Mouse (Mus musculus) neural tube, embryonic 14.5 days (tissue): ENCODE results near the gene Rftn1. TPM values are rescaled to one million over a fixed set of nuclear protein-coding genes. Genes with fewer than 3 reads are reported as not detected.

Source experiments
- ATAC-seq: fragments of 200-750 bp; cut with Nextera tagmentation; 2 replicates; pipeline ENCODE4 v1.8.0; 2017; ENCODE audit warnings: low read depth, mild to moderate bottlenecking, moderate TSS enrichment, moderate library complexity
- H3K27ac ChIP-seq: fragments of 300-500 bp; sonication (generic); 2 replicates; pipeline ENCODE4 v1.5.1; 2014; ENCODE audit warnings: low read depth, mild to moderate bottlenecking, control low read depth, low read length, moderate library complexity, mixed read lengths
- H3K27me3 ChIP-seq: fragments of 300-500 bp; sonication (generic); 2 replicates; pipeline ENCODE4 v1.6.1; 2014; ENCODE audit warnings: low read length; ENCODE audit not compliant: control insufficient read depth, insufficient read depth
- H3K36me3 ChIP-seq: fragments of 300-500 bp; sonication (generic); 2 replicates; pipeline ENCODE4 v1.6.1; 2014; ENCODE audit warnings: low read length, mixed read lengths; ENCODE audit not compliant: control insufficient read depth, insufficient read depth
- H3K4me1 ChIP-seq: fragments of 300-500 bp; sonication (generic); 2 replicates; pipeline ENCODE4 v1.6.1; 2014; ENCODE audit warnings: low read length; ENCODE audit not compliant: control insufficient read depth, insufficient read depth
- H3K4me2 ChIP-seq: fragments of 300-500 bp; sonication (generic); 2 replicates; pipeline ENCODE4 v1.6.1; 2014; ENCODE audit warnings: mild to moderate bottlenecking, low read depth, low read length, control low read depth
- H3K4me3 ChIP-seq: fragments of 300-500 bp; sonication (generic); 2 replicates; pipeline ENCODE4 v1.5.1; 2014; ENCODE audit warnings: low read depth, low read length, control low read depth, mixed read lengths
- H3K9ac ChIP-seq: fragments of 300-500 bp; sonication (generic); replicated peaks from 2 replicates; pipeline ENCODE4 v1.6.1; 2014; ENCODE audit warnings: low read depth, mild to moderate bottlenecking, control low read depth, low read length, mixed read lengths
- H3K9me3 ChIP-seq: fragments of 300-500 bp; sonication (generic); 2 replicates; pipeline ENCODE4 v1.6.1; 2016; ENCODE audit warnings: low read length; ENCODE audit not compliant: control insufficient read depth
- WGBS: fragments of 180-500 bp; shearing (Covaris S2); extraction: QIAGEN DNeasy Blood & Tissue Kit; methylation state at CpG from one replicate; pipeline ENCODE4 v1.1.7; 2014; 5-methylcytosine and 5-hydroxymethylcytosine counted together
- polyA plus RNA-seq: library from polyadenylated mRNA; unstranded; fragments of >200 nt; fragmentation: Nextera tagmentation; extraction: Ambion mirVana; gene quantifications from 2 replicates; pipeline ENCODE4 v1.2.1, GENCODE M21; 2014

Gene Rftn1
- polyA plus RNA-seq, 1 experiment from 2014 or later = 20.4 TPM

DNA sequence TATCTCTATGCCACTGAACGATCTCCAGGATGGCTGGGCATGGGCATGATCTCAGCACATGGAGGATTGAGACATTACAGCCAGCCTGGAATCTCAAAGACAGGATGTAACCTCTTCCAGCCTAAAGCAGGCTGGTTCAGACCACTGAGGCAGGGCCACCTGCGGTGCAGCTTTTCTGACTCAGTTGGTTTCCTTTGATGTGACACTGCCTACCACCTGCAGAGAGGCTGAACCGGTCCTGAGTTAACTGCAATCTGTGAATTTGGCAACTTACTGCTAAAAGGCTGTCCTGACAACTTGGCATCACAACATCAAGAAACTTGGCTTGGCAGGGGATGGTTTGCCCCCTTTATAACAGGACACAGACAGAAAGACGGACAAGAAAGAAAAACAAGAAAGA lies 103.6 kb downstream of the Rftn1 start:
- Histone ChIP-seq H3K27ac (no peak overlapping the region), H3K9me3 (no peaks in the 10 kb centered on the region), H3K27me3 (no peaks in the 10 kb centered on the region), H3K4me3 (no peak overlapping the region), H3K36me3 (no peaks in the 10 kb centered on the region), H3K4me2 (no peak overlapping the region), H3K9ac (no peak overlapping the region), H3K4me1 (no peaks in the 10 kb centered on the region)
- ATAC-seq = no peak
- 56% methylated on average over 4 of the region's 4 CpGs for WGBS

DNA sequence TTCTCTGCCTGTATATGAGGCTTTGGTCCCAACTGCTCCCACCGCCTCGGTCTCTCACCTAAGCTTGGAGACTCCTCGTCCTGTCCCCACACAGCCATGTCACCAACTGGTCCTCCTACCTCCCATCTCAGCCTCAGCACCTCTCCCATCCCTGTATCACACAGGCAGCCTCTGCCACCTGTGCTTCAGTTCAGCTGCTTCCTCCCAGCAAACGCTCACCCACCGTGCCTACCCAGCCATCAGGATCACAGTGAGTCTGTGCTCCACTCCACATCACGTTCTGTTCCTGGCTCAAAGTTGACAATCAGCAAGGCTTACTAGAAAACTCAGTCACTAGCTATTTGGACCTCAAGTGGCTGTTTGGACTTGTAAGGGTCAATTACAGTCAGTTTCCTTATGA lies 105.8 kb downstream of the Rftn1 start:
- WGBS = 89% methylated on average over 6 of the region's 6 CpGs
- no peak overlapping the region for H3K27ac ChIP-seq

DNA sequence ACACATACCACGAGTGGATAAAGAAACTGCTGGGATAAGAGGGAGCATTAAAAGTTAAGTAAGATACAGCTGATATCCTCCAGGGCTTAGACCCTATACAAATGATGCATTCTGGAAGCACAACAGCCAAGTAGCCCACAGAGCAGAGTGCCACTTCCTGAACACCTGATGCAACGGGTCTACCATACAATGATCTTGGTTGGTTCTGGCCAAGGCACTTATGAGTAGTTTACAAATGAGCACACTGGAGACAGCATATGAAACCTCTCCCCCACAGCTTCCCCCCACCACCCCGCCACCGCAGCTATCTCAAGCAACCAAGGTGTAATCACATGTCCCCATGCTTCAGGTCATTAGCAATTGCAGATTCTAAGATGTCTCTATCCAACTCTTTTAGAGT lies 106.5 kb downstream of the Rftn1 start:
- no peak for ATAC-seq
- H3K9me3 ChIP-seq = no peaks in the 10 kb centered on the region

More for the DNA sequence above, 105.8 kb downstream of the Rftn1 start:
- Histone ChIP-seq H3K4me1 (no peaks in the 10 kb centered on the region), H3K9me3 (no peaks in the 10 kb centered on the region), H3K9ac (no peak overlapping the region), H3K4me2 (no peak overlapping the region), H3K36me3 (no peaks in the 10 kb centered on the region), H3K4me3 (no peak overlapping the region), H3K27me3 (no peaks in the 10 kb centered on the region)
- no peak for ATAC-seq

DNA sequence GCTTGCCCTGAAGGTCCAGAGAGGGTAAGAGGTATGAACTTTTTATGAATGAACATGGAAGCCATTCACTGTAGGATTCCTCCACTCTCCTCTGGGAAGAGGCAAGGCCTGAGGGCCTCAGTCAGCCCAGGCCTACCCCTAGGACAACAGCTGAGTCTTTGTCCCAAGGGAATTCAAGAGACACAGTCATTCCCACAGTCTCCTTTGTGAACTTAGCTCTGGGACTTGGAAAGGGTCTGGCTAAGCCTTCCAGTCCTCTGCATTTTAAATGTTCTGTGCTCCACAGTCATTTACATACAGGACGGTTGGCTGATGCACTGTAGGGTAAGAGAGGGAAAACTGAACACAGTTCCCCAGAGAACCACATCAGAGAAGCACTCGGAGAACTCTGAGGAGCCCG lies 107.5 kb downstream of the Rftn1 start:
- H3K9ac ChIP-seq = no peak overlapping the region
- no peak overlapping the region for H3K4me2 ChIP-seq
- WGBS = 65% methylated on average over 3 of the region's 3 CpGs
- H3K9me3 ChIP-seq = no peaks in the 10 kb centered on the region
- no peak overlapping the region for H3K27ac ChIP-seq
- H3K27me3 ChIP-seq = no peaks in the 10 kb centered on the region
- ATAC-seq = peak; percentile 34; the same call in 1 of the 2 replicates
- H3K4me3 ChIP-seq = no peak overlapping the region
- H3K4me1 ChIP-seq = no peaks in the 10 kb centered on the region
- no peaks in the 10 kb centered on the region for H3K36me3 ChIP-seq

More for the DNA sequence above, 106.5 kb downstream of the Rftn1 start:
- H3K36me3 ChIP-seq = no peaks in the 10 kb centered on the region
- no peaks in the 10 kb centered on the region for H3K4me1 ChIP-seq
- H3K27ac ChIP-seq = no peak overlapping the region
- no peaks in the 10 kb centered on the region for H3K27me3 ChIP-seq
- no peak overlapping the region for H3K4me2 ChIP-seq
- H3K9ac ChIP-seq = no peak overlapping the region
- H3K4me3 ChIP-seq = no peak overlapping the region
- WGBS = 88% methylated on average over 4 of the region's 4 CpGs

DNA sequence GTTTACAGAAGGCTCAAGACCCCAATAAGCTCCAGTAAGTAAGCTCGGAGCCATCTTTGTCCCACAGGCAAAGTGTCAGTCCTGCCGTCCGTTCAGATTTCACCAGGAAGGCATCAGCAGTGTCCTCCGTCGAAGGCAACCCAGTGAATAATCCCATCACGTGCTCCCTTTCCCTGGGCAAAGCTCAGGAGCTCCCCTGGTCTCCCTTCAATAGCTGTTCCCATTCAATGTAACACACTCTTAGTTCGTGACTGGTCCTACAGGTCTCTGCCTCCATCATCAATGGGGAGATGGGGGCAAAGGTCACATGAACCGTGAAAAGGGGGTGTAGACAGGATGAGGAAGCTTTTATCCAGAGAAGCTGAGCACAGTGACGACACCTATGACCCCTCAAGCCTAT lies 108.8 kb downstream of the Rftn1 start:
- Histone ChIP-seq H3K36me3 (no peaks in the 10 kb centered on the region), H3K4me1 (no peaks in the 10 kb centered on the region), H3K9me3 (no peaks in the 10 kb centered on the region), H3K27ac (no peak overlapping the region), H3K27me3 (no peaks in the 10 kb centered on the region), H3K9ac (no peak overlapping the region), H3K4me3 (no peak overlapping the region), H3K4me2 (no peak overlapping the region)
- ATAC-seq = no peak
- WGBS = 77% methylated on average over 9 of the region's 9 CpGs

DNA sequence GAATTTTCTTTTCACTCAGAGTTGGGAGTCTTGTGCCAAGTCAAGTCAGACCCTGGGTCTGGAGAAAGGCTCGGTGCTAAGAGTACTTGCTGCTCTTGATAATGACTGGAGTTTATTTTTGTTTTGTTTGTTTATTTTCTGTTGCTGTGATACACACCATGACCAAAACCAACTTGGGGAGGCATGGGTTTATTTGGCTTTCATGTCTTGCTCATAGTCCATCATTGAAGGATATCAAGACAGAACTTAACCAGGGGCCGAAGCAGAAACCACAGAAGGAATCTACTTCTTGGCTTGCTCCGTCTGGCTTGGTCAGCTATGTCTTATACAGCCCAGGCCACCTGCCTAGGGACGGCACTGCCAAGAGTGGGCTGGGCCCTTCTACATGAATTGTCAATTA lies 109.5 kb downstream of the Rftn1 start:
- no peak for ATAC-seq
- no peaks in the 10 kb centered on the region for H3K9me3 ChIP-seq
- no peak overlapping the region for H3K4me3 ChIP-seq
- no peak overlapping the region for H3K9ac ChIP-seq
- 87% methylated on average over 4 of the region's 4 CpGs for WGBS
- H3K27me3 ChIP-seq = no peaks in the 10 kb centered on the region
- no peaks in the 10 kb centered on the region for H3K36me3 ChIP-seq
- no peak overlapping the region for H3K4me2 ChIP-seq
- no peaks in the 10 kb centered on the region for H3K4me1 ChIP-seq
- no peak overlapping the region for H3K27ac ChIP-seq

DNA sequence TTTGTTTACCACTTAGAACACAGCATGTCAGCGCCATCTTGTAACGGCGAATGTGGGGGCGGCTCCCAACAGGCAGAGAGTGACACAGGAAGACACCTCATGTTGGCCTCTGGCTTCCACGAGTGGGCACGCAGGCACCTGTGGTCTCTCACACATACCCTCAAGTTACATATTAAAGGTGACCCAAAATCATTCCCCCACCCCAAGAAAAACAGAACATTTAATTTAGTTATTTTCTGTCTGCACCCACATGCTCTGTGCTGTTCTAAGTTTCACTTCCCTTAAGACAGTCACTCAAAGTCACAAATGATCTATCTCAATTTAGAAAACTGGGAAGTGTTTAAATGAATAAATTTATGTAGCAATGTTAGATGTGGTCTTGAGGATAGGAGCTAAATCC lies 111.7 kb downstream of the Rftn1 start:
- Histone ChIP-seq H3K27ac (no peak overlapping the region), H3K4me1 (no peaks in the 10 kb centered on the region), H3K4me2 (no peak overlapping the region), H3K4me3 (no peak overlapping the region), H3K36me3 (no peaks in the 10 kb centered on the region), H3K27me3 (no peaks in the 10 kb centered on the region), H3K9me3 (no peaks in the 10 kb centered on the region), H3K9ac (no peak overlapping the region)
- ATAC-seq = no peak
- WGBS = 98% methylated on average over 6 of the region's 6 CpGs

DNA sequence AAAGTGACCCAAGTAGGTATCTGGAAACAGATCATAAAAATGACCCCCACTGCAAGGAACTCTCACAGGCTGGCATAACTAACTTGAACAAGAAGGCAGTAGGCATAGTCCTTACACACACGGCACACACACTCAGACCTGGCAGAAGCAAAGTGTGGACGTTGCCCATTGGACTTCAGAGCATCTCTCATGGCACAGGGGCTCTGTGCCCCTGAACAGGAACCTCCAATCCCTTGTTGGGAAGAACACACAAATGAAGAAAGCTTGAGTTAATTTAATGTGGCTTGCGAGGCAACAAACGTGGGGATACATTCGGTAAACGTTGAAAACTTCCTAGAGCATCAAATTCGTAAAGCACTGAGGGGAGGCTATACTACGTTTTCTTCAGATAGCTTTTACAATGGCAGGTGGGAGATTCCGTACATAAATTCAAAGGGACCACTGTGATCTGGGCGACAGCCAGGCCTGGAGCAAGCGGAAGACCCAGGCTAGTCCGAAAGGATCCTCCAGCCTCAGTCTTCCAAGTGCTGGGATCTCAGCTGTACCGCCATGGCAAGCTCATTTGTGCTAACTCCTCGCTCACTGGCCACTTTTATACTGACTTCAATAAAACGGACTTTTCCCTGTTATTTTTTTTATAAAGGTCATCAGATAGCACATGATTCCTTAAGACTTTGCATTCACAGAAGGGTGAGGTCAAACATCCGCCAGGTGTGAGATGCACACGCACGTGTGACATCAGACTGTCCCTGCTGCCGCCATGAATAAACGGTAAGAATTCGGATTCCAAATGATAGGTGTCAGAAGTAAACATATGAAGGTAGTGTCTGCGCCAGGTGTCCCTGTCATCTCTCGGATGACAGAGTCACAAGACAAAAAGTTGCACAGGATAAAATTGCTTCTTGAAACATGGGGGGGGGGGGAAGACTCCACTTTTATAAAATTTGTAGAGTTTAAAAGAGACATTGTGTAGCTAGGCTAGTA lies 117.2 kb downstream of the Rftn1 start:
- WGBS = 94% methylated on average over 23 of the region's 23 CpGs

DNA sequence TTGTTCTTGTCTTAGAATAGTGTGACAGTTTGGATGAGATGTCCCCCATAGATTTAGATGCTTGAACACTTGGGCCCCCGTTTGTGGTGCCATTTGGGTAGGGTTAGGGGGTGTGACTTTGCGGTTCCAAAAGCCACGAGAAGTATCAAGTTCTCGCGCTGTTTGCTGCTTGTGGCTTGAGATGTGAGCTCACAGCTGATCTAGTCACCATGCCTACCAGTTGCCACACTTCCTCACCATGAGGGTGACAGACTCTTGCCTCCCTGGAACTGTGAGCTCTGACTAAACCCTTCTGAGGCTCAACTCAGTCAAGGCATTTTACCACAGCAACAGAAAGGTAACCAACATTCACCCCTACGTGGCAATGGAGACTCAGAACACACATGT lies 118.9 kb downstream of the Rftn1 start:
- Histone ChIP-seq H3K9me3 (no peaks in the 10 kb centered on the region), H3K4me3 (no peak overlapping the region), H3K4me1 (no peaks in the 10 kb centered on the region), H3K9ac (no peak overlapping the region), H3K27me3 (no peaks in the 10 kb centered on the region), H3K4me2 (no peak overlapping the region), H3K27ac (no peak overlapping the region), H3K36me3 (no peaks in the 10 kb centered on the region)
- ATAC-seq = no peak
- 91% methylated on average over 6 of the region's 6 CpGs for WGBS

More for the DNA sequence above, 117.2 kb downstream of the Rftn1 start:
- no peak for ATAC-seq
- no peaks in the 10 kb centered on the region for H3K9me3 ChIP-seq
- no peak overlapping the region for H3K4me3 ChIP-seq
- no peak overlapping the region for H3K4me2 ChIP-seq
- no peaks in the 10 kb centered on the region for H3K4me1 ChIP-seq
- no peak overlapping the region for H3K27ac ChIP-seq
- H3K36me3 ChIP-seq = no peaks in the 10 kb centered on the region
- no peak overlapping the region for H3K9ac ChIP-seq
- no peaks in the 10 kb centered on the region for H3K27me3 ChIP-seq
